Mouse (Mus musculus) kidney, embryonic 15.5 days (tissue): ENCODE measurements at regions not wholly inside any gene's neighbourhood (a gene's known extent, or its start where the extent isn't known, plus 50 kb on each side); places are given as distances from the start of the nearest gene placed in this dataset.

Experiments used
- ATAC-seq: fragments of 200-750 bp; cut with Nextera tagmentation; replicated peaks from 2 replicates; pipeline ENCODE4 v1.8.0; 2017; ENCODE audit warnings: moderate TSS enrichment; ENCODE audit not compliant: low FRiP score
- H3K27ac ChIP-seq: fragments of 300-500 bp; sonication (generic); 2 replicates; pipeline ENCODE4 v1.5.1; 2015; ENCODE audit warnings: mild to moderate bottlenecking, inconsistent platforms
- H3K27me3 ChIP-seq: fragments of 300-500 bp; sonication (generic); 2 replicates; pipeline ENCODE4 v1.6.1; 2015; ENCODE audit warnings: inconsistent platforms
- H3K36me3 ChIP-seq: fragments of 300-500 bp; sonication (generic); 2 replicates; pipeline ENCODE4 v1.6.1; 2015; ENCODE audit warnings: inconsistent platforms
- H3K4me1 ChIP-seq: fragments of 300-500 bp; sonication (generic); 2 replicates; pipeline ENCODE4 v1.6.1; 2015; ENCODE audit warnings: inconsistent platforms
- H3K4me2 ChIP-seq: fragments of 300-500 bp; sonication (generic); 2 replicates; pipeline ENCODE4 v1.6.1; 2015; ENCODE audit warnings: moderate library complexity, mild to moderate bottlenecking, inconsistent platforms
- H3K4me3 ChIP-seq: fragments of 300-500 bp; sonication (generic); replicated peaks from 2 replicates; pipeline ENCODE4 v1.5.1; 2015; ENCODE audit warnings: mild to moderate bottlenecking, inconsistent platforms
- H3K9ac ChIP-seq: fragments of 300-500 bp; sonication (generic); 2 replicates; pipeline ENCODE4 v1.6.1; 2015; ENCODE audit warnings: mild to moderate bottlenecking, inconsistent platforms
- H3K9me3 ChIP-seq: fragments of 300-500 bp; sonication (generic); replicated peaks from 2 replicates; pipeline ENCODE4 v1.6.1; 2016; ENCODE audit warnings: inconsistent platforms
- WGBS: fragments of 180-500 bp; shearing (Covaris S2); methylation state at CpG from one replicate; pipeline ENCODE4 v1.1.7; 2015; ENCODE audit warnings: mixed read lengths; 5-methylcytosine and 5-hydroxymethylcytosine counted together

- Histone ChIP-seq H3K36me3 (no peaks in the 10 kb centered on the region), H3K4me3 (no peak overlapping the region), H3K9me3 (no peaks in the 10 kb centered on the region), H3K4me1 (0 out of 2 replicates have a peak, but pooled peaks cover 3% of the 10 kb centered on the region), H3K27me3 (no peaks in the 10 kb centered on the region), H3K4me2 (no peak overlapping the region), H3K9ac (no peak overlapping the region), H3K27ac (no peak overlapping the region)
- WGBS = 37% methylated on average over 4 of the region's 4 CpGs
- peak; percentile 90 for ATAC-seq
These were observed 141.9 kb upstream of the Grb10 start for GRCm38 (mm10) chr11:12180351-12180750.

GRCm38 (mm10) chr11:12172429-12172828 is 133.9 kb upstream of the Grb10 start:
- no peaks in the 10 kb centered on the region for H3K4me1 ChIP-seq
- no peak overlapping the region for H3K4me2 ChIP-seq
- no peak overlapping the region for H3K9ac ChIP-seq
- no peak overlapping the region for H3K27ac ChIP-seq
- ATAC-seq = no peak
- no peaks in the 10 kb centered on the region for H3K9me3 ChIP-seq
- no peaks in the 10 kb centered on the region for H3K36me3 ChIP-seq
- WGBS = 76% methylated on average over 2 of the region's 2 CpGs
- H3K4me3 ChIP-seq = no peak overlapping the region
- H3K27me3 ChIP-seq = no peaks in the 10 kb centered on the region

GRCm38 (mm10) chr11:12171312-12171711 is 132.8 kb upstream of the Grb10 start:
- H3K9ac ChIP-seq = no peak overlapping the region
- H3K4me2 ChIP-seq = no peak overlapping the region
- no peak overlapping the region for H3K4me3 ChIP-seq
- no peaks in the 10 kb centered on the region for H3K36me3 ChIP-seq
- no peaks in the 10 kb centered on the region for H3K27me3 ChIP-seq
- 50% methylated on average over 4 of the region's 4 CpGs for WGBS
- no peaks in the 10 kb centered on the region for H3K9me3 ChIP-seq
- no peak for ATAC-seq
- H3K27ac ChIP-seq = no peak overlapping the region
- no peaks in the 10 kb centered on the region for H3K4me1 ChIP-seq

- Histone ChIP-seq H3K4me1 (no peaks in the 10 kb centered on the region), H3K4me2 (no peak overlapping the region), H3K4me3 (no peak overlapping the region), H3K27ac (no peak overlapping the region), H3K36me3 (no peaks in the 10 kb centered on the region), H3K9ac (no peak overlapping the region), H3K27me3 (no peaks in the 10 kb centered on the region), H3K9me3 (no peaks in the 10 kb centered on the region)
- WGBS = 95% methylated on average over 1 of the region's 1 CpGs
- ATAC-seq = no peak
These were observed 129.9 kb upstream of the Grb10 start for GRCm38 (mm10) chr11:12168432-12168831.
